ENCODE assay signal across 8 mouse cellular contexts in the genomic region with DNA sequence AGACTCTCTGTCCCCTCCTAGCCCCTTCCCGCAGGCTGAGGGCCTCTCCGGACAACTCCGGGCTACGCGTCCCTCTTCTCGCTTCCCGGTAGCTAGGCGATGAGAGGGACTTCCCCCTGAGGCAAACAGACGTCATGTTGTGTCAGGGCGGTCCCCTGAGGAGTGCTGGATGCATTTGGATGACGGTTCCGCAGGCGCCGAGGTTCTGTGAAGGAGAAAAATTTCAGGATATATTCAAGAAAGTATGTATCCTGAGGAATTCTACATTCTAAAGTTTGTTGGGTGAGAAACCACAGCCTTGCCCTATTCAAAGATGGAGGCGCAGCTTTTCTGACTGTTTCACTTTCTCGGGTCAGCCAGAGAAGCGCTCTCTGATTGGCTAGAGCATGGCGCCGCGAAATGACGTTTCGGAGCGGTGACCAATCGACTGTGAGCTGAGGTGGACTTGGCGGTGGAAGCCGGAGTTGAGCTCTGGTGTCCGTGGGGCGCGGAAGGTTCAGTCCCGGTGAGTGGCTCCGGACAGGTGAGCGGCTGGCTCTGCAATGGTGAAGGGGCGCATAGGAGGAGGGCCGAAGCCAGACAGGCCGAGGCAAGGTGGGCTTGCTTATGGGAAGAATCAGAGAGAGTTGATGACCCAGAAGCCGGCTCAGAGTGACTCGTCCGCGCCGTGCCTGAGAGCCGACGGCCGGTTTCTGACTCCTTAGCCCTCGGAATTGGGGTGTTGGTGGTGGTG. TPM values are rescaled to one million over a fixed set of nuclear protein-coding genes. Genes with fewer than 3 reads are reported as not detected.
A peak's percentile ranks its signal among the peaks of the same experiment; 100 is the strongest.
DNase-seq lines count a peak whose midpoint lies in the region; ATAC-seq lines count a peak whose summit lies in the region.

Gene Sec23b, plus strand, starts transcription at position 410 of the 733 bp plus-strand sequence.

- under 1% methylated on average over 44 of the region's 44 CpGs for WGBS in hindbrain, embryonic 12.5 days

- peaks cover 5% of the 10 kb centered on the region; the same call in 1 of the 2 replicates for H3K36me3 ChIP-seq in hindbrain, embryonic 12.5 days

- H3K27ac ChIP-seq in hindbrain, embryonic 12.5 days: peak within 1 kb of the TSS; percentile 89

- no peaks in the 10 kb centered on the region for H3K9me3 ChIP-seq in hindbrain, embryonic 12.5 days (replicated peaks)

- peak within 1 kb of the TSS; percentile 74 for H3K9ac ChIP-seq in hindbrain, embryonic 12.5 days

- H3K4me1 ChIP-seq in hindbrain, embryonic 12.5 days: peaks cover 9% of the 10 kb centered on the region

- peak; percentile 97 for DNase-seq in NIH3T3 (ENCODE audit: low read depth)
- peak; percentile 97 for DNase-seq in cerebellum, postnatal 10 days
- DNase-seq in frontal cortex, postnatal 10 days (ENCODE audit: low spot score in 2 of 2): peak; percentile 93 to 95
- DNase-seq in layer of hippocampus, postnatal 14 days (ENCODE audit: low spot score in 2 of 2): peak; percentile 94 to 98
- DNase-seq in lung, postnatal 14 days: peak; percentile 96
- peak; percentile 95 for DNase-seq in retina, adult 2 months (ENCODE audit: low read depth, low spot score)
- peak; percentile 95 for DNase-seq in thymus, postnatal 36 days

- peak; percentile 99 for ATAC-seq in hindbrain, embryonic 12.5 days (ENCODE audit: low FRiP score)

- no peaks in the 10 kb centered on the region for H3K27me3 ChIP-seq in hindbrain, embryonic 12.5 days

- H3K4me2 ChIP-seq in hindbrain, embryonic 12.5 days (replicated peaks): peak within 1 kb of the TSS; percentile 67

- peak within 1 kb of the TSS; percentile 72 for H3K4me3 ChIP-seq in hindbrain, embryonic 12.5 days

RNA-seq across cellular contexts. Expression of gene Sec23b, which starts in this region (rescaled TPM):
- polyA plus RNA-seq in hindbrain, embryonic 12.5 days (2016; fragmentation: Nextera tagmentation; extraction: Ambion mirVana): 96.5 and 101 TPM in 2 replicates
- 10 to 100 TPM; 49.5 to 51.0 TPM for total RNA-seq in layer of hippocampus, postnatal 14 days (2021)

Comparison
In these comparisons a context has a peak if more than half of its experiments do, and no peak if none do; other contexts are left out.
1. Peak in every context shown above with its lines: DNase-seq, ATAC-seq, H3K4me3 ChIP-seq and H3K27ac ChIP-seq.